Mouse (Mus musculus) testis, postnatal 10 days (tissue): ENCODE results near the gene Lman2l.

Experiments
- DNase-seq: peaks from one replicate; pipeline ENCODE4 v3.0.0; 2021; ENCODE audit warnings: low spot score

The Lman2l gene

DNA sequence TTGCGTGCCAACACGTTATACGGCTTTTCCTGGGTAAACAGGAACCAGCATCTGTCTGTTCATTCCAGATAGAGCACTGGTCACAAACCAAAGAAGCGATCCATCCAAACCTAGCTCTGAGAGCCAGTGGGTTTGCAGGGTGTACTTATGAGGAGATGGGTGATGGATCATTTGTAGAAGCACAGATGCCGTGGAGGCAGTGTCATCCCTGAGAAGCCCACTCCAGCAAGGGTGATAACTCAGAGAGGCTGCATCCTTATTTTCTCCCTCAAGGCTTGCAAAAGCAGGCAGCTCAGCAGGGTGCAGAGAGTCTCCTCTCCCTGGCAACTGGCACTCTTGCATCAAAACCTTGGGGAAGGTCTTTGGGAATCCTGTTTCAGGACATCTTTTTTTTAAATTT lies 13.1 kb upstream of the Lman2l start:
- DNase-seq = no peak

DNA sequence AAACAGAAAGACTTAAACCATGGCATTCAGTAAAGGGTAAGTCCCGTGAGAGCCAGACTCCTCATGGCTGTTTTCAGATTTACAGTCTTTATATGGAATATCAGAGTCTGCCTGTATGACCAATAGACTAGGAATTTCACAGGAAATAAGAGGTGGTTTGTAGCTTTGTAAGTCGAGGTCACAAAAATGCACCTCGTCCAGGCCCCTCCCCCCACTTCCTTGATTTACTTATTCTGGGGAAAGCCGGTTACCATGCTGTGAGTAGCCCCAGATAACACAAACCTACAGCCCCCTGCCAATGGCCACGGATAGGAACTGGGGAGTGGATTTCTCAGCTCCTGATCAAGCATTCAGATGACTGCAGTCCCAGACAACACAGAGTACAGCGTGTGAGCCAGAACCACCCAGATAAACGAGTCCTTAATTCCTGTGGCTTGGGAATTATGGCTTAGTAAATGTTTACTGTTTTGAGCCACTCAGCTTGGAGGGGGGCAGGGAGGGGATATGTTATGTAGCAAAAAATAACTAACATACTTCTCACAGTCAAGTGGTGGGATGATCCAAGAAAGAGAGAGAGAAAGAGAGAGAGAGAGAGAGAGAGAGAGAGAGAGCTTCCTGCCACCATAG lies 12.4 kb upstream of the Lman2l start:
- DNase-seq = no peak

GRCm38 (mm10) chr1:36454055-36454815 lies 9.2 kb upstream of the Lman2l start:
- no peak for DNase-seq

DNA sequence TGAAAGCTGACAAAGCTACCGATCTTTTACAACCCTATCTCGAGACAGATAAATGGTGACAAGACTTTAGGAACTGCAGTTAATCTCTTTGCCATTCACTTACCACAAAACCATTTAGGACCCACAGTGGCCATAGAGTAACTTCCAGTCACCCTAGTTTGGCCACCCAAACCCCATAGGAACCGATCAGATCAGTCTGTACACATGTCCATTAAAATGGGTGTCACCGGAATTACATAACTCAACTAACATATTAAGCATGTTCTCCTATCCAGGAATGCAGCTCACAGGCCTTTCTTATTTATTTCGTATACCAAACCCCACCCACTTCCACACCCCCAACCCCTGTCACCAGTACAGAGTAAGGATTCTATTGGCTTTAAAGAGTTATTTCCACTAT lies 1.8 kb upstream of the Lman2l start:
- DNase-seq = no peak

DNA sequence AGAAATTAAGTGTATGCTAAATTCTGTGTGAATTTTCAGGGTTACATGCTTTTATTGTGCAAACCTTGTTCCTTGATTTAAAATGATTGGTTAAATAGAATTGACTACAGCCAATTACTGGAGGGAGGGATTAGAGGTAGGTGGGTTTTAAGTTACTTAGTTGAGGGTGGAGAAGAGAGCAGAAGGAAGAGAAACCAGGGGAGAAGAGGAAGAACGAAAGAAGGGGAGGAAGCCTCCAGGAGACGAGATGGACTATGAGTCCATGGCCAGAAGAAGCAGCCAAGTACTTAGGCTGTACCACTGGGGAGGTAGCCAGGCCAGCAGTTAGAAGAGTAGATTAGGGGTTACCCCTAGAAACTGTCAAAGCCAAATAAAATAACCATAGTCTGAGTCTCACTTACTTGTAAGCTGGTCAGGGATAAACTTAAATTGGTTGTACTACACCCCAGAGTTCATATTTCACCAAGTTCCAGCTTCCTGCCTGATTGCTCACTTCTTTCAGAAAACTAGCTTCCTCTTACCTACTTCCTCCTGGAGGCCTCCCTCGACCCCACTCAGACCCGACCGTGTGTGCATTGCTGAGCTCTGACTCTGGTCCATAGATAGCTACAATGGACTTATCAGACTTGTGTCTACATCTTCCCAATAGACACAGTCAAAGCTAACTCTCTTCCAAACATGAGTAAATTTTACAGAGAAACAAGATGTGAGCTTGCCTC lies 1.2 kb upstream of the Lman2l start:
- no peak for DNase-seq

DNA sequence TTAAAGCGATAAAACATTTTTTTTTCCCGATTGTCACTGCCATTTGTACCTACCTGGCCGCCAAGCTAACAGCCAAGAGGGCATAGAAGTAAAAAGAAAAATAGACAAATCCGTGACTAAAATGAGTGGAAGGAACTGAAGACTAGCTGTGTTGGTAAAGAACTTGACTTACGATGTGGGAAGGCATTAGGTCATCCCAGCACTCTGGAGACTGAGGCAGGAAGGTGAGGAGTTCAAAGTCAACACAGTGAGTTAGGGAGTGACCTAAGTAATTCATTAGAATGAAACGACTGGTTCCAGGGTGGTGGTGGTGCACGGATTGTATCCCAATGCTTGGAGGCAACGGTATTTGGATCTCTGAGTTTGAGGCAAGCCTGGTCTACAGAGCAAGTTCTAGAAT lies 437 bp upstream of the Lman2l start:
- no peak for DNase-seq

- no peak for DNase-seq
Observed at GRCm38 (mm10) chr1:36441101-36441500, 4.0 kb downstream of the Lman2l start.

DNA sequence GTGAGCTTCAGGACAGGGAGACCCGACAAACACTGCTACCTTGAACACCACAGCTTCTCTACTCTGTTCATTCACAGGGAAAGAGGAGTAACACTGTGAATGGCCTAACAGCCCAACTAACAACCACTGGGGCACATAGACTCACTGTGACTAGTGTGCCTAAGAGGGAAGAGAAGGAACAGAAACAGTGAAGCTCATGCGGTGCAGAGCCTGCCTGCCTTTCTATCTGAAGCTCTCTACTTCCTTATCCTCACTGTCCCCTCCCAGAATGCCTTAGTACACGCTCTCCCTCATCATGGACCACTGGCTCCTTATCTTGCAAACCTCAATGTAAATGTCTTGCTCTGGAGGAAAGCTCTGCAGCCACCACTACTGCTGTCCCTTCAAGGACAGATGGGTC lies 7.8 kb downstream of the Lman2l start:
- no peak for DNase-seq

DNA sequence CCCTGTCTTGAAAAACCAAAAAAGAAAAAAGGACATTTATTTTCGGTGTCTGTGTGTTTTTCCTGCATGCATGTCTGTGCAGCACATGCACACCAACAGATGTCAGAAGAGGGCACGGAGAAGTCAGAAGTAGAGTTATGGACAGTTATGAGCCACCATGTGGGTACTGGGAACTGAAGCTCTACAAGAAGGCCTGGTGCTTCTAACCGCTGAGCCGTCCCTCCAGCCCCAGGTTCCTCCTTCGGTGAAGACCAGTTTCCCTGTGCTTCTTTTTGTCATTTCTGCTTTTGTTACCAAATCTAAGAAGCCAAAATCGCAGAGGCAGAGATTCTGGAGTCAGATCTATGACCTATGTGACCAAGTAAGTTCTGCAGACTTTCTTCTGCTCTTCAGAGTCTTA lies 8.6 kb downstream of the Lman2l start:
- no peak for DNase-seq

- no peak for DNase-seq
Observed at GRCm38 (mm10) chr1:36435071-36435470, 10.0 kb downstream of the Lman2l start.

- DNase-seq = no peak
Observed at GRCm38 (mm10) chr1:36433616-36434015, 11.5 kb downstream of the Lman2l start.

- no peak for DNase-seq
Observed at GRCm38 (mm10) chr1:36432999-36433398, 12.1 kb downstream of the Lman2l start.

DNA sequence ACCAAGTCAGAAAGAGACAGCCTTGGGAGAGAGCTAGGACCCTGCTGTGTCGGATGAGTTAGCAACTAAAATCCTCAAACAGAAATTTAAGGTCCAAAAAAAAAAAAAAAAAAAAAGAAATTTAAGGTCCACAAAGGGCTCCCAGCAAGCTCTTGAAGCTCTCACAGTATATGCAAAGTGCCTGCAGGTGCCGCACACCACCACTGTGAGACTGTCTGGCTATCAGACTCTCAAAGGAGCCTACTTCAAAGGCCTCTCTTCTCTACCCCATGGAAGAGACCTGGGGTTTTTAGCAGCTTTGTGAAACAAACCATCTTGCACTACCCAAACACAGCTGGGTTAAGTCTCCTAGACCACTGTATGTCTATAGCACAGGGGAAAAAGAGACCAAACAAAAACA lies 15.6 kb downstream of the Lman2l start:
- DNase-seq = no peak

- no peak for DNase-seq
Observed at GRCm38 (mm10) chr1:36404531-36404930, 40.5 kb downstream of the Lman2l start.

- DNase-seq = no peak
Observed at GRCm38 (mm10) chr1:36401509-36401908, 43.6 kb downstream of the Lman2l start.

DNA sequence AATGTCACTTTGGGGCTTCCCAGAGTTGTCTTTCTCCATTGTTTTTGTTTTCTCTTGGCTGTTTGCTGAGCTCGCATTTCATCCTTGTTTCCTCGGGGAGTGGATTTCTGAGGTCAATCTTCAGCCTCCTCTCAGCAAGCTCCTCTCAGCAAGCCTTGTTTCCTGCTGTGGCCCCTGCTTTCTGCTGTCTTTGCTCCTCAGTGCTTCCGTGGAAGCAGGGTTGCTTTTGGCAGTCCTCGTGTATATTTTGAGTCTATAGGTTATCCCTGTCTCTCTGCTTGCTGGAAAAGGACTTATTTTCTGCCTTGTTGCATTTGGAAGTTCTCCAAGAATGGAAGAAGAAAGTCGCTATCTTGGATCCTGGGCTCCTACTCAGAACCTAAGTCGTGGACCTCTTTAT lies 48.0 kb downstream of the Lman2l start:
- no peak for DNase-seq

DNA sequence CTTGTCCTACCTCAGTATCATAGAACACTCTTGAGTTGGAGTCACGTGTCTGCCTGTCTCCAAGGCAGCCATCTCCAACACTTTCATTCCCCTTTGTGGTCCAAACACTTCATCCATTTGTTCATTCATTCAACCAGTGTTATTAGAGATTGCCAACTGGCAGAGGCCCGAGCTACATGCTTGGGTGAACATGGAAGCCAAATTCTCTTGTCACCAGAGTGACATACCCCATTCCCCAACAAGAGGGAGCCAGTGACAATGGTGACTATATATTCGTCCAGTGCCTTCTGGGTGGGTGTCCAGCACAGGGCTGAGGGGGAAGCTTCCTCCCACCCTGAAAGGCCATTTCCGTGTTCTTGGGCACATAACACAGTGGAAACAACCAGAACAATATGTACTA lies 65.5 kb downstream of the Lman2l start:
- DNase-seq = no peak

DNA sequence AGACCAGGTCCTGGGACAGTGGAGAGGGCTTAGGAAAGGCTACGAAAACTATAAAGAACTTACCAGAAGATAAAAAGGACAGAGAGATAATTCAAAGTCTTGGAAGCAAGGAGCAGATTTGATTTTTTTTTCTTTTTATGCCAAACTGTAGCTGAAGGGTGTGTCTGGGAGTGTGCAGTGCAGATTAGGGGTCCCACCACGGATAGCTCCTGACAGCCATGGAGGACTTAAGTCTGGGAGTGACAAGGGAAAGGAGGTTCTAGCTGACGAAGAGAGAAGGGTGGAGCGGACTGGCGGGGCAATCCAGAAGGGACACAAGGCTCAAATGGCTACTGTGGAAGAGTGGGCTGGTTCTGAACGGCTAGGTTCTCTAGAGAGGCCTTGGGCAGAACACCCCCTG lies 66.2 kb downstream of the Lman2l start:
- DNase-seq = no peak

- DNase-seq = no peak
Observed at GRCm38 (mm10) chr1:36371934-36372845, 72.9 kb downstream of the Lman2l start, which contains the start of gene Fer1l5. Gene Fer1l5 (plus strand): TSS chr1:36372291.

DNA sequence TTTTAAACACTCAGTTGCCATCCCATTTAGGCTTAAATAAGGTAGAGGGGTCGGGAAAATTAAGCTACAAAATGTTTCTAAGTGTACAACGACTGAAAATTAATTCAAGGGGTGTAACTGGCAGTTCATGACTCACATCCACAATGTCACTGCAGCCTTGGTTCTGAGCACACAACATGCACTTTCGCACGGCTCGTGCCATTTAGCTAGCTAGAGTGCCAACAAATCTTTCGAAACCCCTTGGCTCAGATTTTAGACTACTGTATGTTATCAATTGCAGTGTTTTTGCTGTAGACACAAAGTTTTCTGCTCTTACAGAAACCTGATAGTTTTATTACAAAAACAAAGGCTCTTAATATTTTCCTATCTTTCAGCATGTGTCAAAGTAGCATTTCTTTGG lies 74.2 kb downstream of the Lman2l start:
- no peak for DNase-seq
